Mouse (Mus musculus): ENCODE results near the gene Tdp1. TPM values are rescaled to one million over a fixed set of nuclear protein-coding genes. Genes with fewer than 3 reads are reported as not detected.
A peak's percentile ranks its signal among the peaks of the same experiment; 100 is the strongest.

The Tdp1 gene
- polyA plus RNA-seq, 1 experiment from 2014 or later: 49.0 TPM

GRCm38 (mm10) chr12:100001246-100001645 is 116.9 kb downstream of the Tdp1 start:
- Histone ChIP-seq H3K4me2 (replicated peaks) (no peak overlapping the region), H3K36me3 (replicated peaks; ENCODE audit: control insufficient read depth, insufficient read depth) (no peaks in the 10 kb centered on the region), H3K4me3 (replicated peaks; ENCODE audit: low read length) (no peak overlapping the region), H3K9me3 (ENCODE audit: control insufficient read depth, low read length) (no peaks in the 10 kb centered on the region), H3K9ac (no peak overlapping the region), H3K27ac (no peak overlapping the region), H3K4me1 (replicated peaks; ENCODE audit: control insufficient read depth, insufficient read depth, low read length) (no peaks in the 10 kb centered on the region), H3K27me3 (ENCODE audit: control insufficient read depth, insufficient read depth, low read length) (no peaks in the 10 kb centered on the region)
- no peak for ATAC-seq (ENCODE audit: low FRiP score)
- WGBS: 92% methylated on average over 3 of the region's 3 CpGs
- DNase-seq (ENCODE audit: low spot score): no peak

- ATAC-seq (ENCODE audit: low FRiP score): no peak
- Histone ChIP-seq H3K27me3 (ENCODE audit: control insufficient read depth, insufficient read depth, low read length) (no peaks in the 10 kb centered on the region), H3K9me3 (ENCODE audit: control insufficient read depth, low read length) (no peaks in the 10 kb centered on the region), H3K36me3 (replicated peaks; ENCODE audit: control insufficient read depth, insufficient read depth) (no peaks in the 10 kb centered on the region), H3K4me1 (replicated peaks; ENCODE audit: control insufficient read depth, insufficient read depth, low read length) (no peaks in the 10 kb centered on the region), H3K27ac (no peak overlapping the region), H3K4me3 (replicated peaks; ENCODE audit: low read length) (no peak overlapping the region), H3K4me2 (replicated peaks) (no peak overlapping the region), H3K9ac (no peak overlapping the region)
- no peak for DNase-seq (ENCODE audit: low spot score)
- 81% methylated on average over 3 of the region's 3 CpGs for WGBS
Measured at GRCm38 (mm10) chr12:100001910-100002309, 117.6 kb downstream of the Tdp1 start.

- no peaks in the 10 kb centered on the region for H3K36me3 ChIP-seq (replicated peaks; ENCODE audit: control insufficient read depth, insufficient read depth)
- DNase-seq (ENCODE audit: low spot score) (peak; percentile 40), ATAC-seq (ENCODE audit: low FRiP score) (peak; percentile 24; the same call in 1 of the 2 replicates)
- H3K4me1 ChIP-seq (replicated peaks; ENCODE audit: control insufficient read depth, insufficient read depth, low read length): no peaks in the 10 kb centered on the region
- no peaks in the 10 kb centered on the region for H3K9me3 ChIP-seq (ENCODE audit: control insufficient read depth, low read length)
- H3K4me2 ChIP-seq (replicated peaks): no peak overlapping the region
- no peak overlapping the region for H3K27ac ChIP-seq
- no peaks in the 10 kb centered on the region for H3K27me3 ChIP-seq (ENCODE audit: control insufficient read depth, insufficient read depth, low read length)
- WGBS: 43% methylated on average over 8 of the region's 8 CpGs
- no peak overlapping the region for H3K9ac ChIP-seq
- H3K4me3 ChIP-seq (replicated peaks; ENCODE audit: low read length): no peak overlapping the region
Measured at GRCm38 (mm10) chr12:100002914-100003587, 118.7 kb downstream of the Tdp1 start.

Small RNAs within 50 kb of the gene (microRNA-seq; reads per million reads assigned to microRNA genes)
- gene Gm23291: not detected

Other genes starting within 250 kb of the Tdp1 start
- gene Efcab11, start 78 bp upstream of the Tdp1 start, polyA plus RNA-seq (2014; fragmentation: Nextera tagmentation; extraction: Ambion mirVana): 5.9 and 6.4 TPM in 2 replicates
- 0.80 TPM in 2 replicates for gene Kcnk13, start 80.0 kb downstream of the Tdp1 start, polyA plus RNA-seq (2014; fragmentation: Nextera tagmentation; extraction: Ambion mirVana)
- gene Psmc1, start 225.6 kb downstream of the Tdp1 start, polyA plus RNA-seq (2014; fragmentation: Nextera tagmentation; extraction: Ambion mirVana): 264 and 278 TPM in 2 replicates

Data from hindbrain, embryonic 14.5 days (tissue).